Mouse (Mus musculus) MEL (cell line): ENCODE results near the gene S100a4. TPM values are rescaled to one million over a fixed set of nuclear protein-coding genes. Genes with fewer than 3 reads are reported as not detected.
A peak's percentile ranks its signal among the peaks of the same experiment; 100 is the strongest.

Experiments used
- DNase-seq: peaks from one replicate; pipeline ENCODE4 v3.0.0; 2011; ENCODE audit warnings: low read depth, low spot score
- H3K27ac ChIP-seq: 2 replicates; pipeline ENCODE4 v1.5.1; 2012; ENCODE audit warnings: low read depth, mild to moderate bottlenecking, control low read depth, low read length, moderate library complexity; ENCODE audit not compliant: control insufficient read depth
- H3K27me3 ChIP-seq, 2 experiments: fragments of 150-350 bp in 1 of 2; sonication (generic) in 1 of 2; 2 replicates each; pipeline ENCODE4 v1.6.1; 2012; ENCODE audit warnings: low read length in 2 of 2, mild to moderate bottlenecking in 2 of 2, improper control_type of control experiment in 1 of 2, moderate library complexity in 1 of 2; ENCODE audit not compliant: insufficient read depth in 2 of 2, control insufficient read depth in 1 of 2
- H3K36me3 ChIP-seq, 2 experiments: 2 replicates each; pipeline ENCODE4 v1.6.1; 2012 to 2014; ENCODE audit warnings: low read length in 2 of 2, improper control_type of control experiment in 1 of 2, inconsistent platforms in 1 of 2, mild to moderate bottlenecking in 1 of 2; ENCODE audit not compliant: insufficient read depth in 2 of 2, control insufficient read depth in 1 of 2
- H3K4me1 ChIP-seq, 2 experiments: fragments of 150-350 bp in 1 of 2; sonication (generic) in 1 of 2; 2 replicates each; pipeline ENCODE4 v1.6.1; 2012; ENCODE audit warnings: low read length in 2 of 2, improper control_type of control experiment in 1 of 2, mild to moderate bottlenecking in 1 of 2; ENCODE audit not compliant: insufficient read depth in 2 of 2, control insufficient read depth in 1 of 2
- H3K4me3 ChIP-seq, 2 experiments: fragments of 150-350 bp in 1 of 2; sonication (generic) in 1 of 2; 2 replicates each; pipeline ENCODE4 v1.5.1; 2012; ENCODE audit warnings: low read depth in 2 of 2, low read length in 2 of 2, mild to moderate bottlenecking in 2 of 2, moderate library complexity in 2 of 2, control low read depth in 1 of 2, improper control_type of control experiment in 1 of 2; ENCODE audit not compliant: control insufficient read depth in 1 of 2, insufficient read depth in 1 of 2
- H3K79me2 ChIP-seq: 2 replicates; pipeline ENCODE4 v1.6.1; 2012; ENCODE audit warnings: mild to moderate bottlenecking, low read length, moderate library complexity; ENCODE audit not compliant: control insufficient read depth, poor library complexity, insufficient read depth
- H3K9ac ChIP-seq: 2 replicates; pipeline ENCODE4 v1.6.1; 2012; ENCODE audit warnings: low read depth, mild to moderate bottlenecking, control low read depth, low read length, moderate library complexity; ENCODE audit not compliant: control insufficient read depth, poor library complexity, severe bottlenecking
- H3K9me3 ChIP-seq: fragments of 150-350 bp; sonication (generic); replicated peaks from 2 replicates; pipeline ENCODE4 v1.6.1; 2012; ENCODE audit warnings: mild to moderate bottlenecking, low read length, improper control_type of control experiment, moderate library complexity; ENCODE audit not compliant: insufficient read depth
- BHLHE40 ChIP-seq: IDR thresholded peaks from 2 replicates; pipeline ENCODE4 v1.6.1; 2012; ENCODE audit warnings: low read depth, mild to moderate bottlenecking, inconsistent platforms, low read length, improper control_type of control experiment, borderline replicate concordance
- CHD1 ChIP-seq: IDR thresholded peaks from 2 replicates; pipeline ENCODE4 v1.6.1; 2012; ENCODE audit warnings: low read depth, mild to moderate bottlenecking, inconsistent platforms, low read length, improper control_type of control experiment
- E2F4 ChIP-seq: IDR thresholded peaks from 2 replicates; pipeline ENCODE4 v1.6.1; 2011; ENCODE audit warnings: low read depth, low read length, improper control_type of control experiment, borderline replicate concordance
- ELF1 ChIP-seq: IDR thresholded peaks from 2 replicates; pipeline ENCODE4 v1.6.1; 2014; ENCODE audit warnings: low read depth, mild to moderate bottlenecking, inconsistent platforms, low read length, improper control_type of control experiment, moderate library complexity
- ETS1 ChIP-seq: IDR thresholded peaks from 2 replicates; pipeline ENCODE4 v1.6.1; 2012; ENCODE audit warnings: low read depth, mild to moderate bottlenecking, inconsistent platforms, low read length, improper control_type of control experiment, moderate library complexity
- HCFC1 ChIP-seq: IDR thresholded peaks from 2 replicates; pipeline ENCODE4 v1.6.1; 2012; ENCODE audit warnings: low read depth, mild to moderate bottlenecking, inconsistent platforms, low read length, improper control_type of control experiment, moderate library complexity
- JUND ChIP-seq: IDR thresholded peaks from 2 replicates; pipeline ENCODE4 v1.6.1; 2011; ENCODE audit warnings: low read depth, mild to moderate bottlenecking, improper control_type of control experiment, low read length
- MAX ChIP-seq: IDR thresholded peaks from 2 replicates; pipeline ENCODE4 v1.6.1; 2011; ENCODE audit warnings: low read length, improper control_type of control experiment
- MEF2A ChIP-seq: IDR thresholded peaks from 2 replicates; pipeline ENCODE4 v1.6.1; 2014; ENCODE audit warnings: low read depth, mild to moderate bottlenecking, inconsistent platforms, low read length, improper control_type of control experiment; ENCODE audit not compliant: poor library complexity, insufficient replicate concordance, severe bottlenecking; ENCODE audit errors: extremely low read depth
- NELFE ChIP-seq: IDR thresholded peaks from 2 replicates; pipeline ENCODE4 v1.6.1; 2011; ENCODE audit warnings: low read depth, low read length, improper control_type of control experiment
- POLR2AphosphoS2 ChIP-seq: IDR thresholded peaks from 2 replicates; pipeline ENCODE4 v1.6.1; 2011; ENCODE audit warnings: low read length, improper control_type of control experiment
- RAD21 ChIP-seq: IDR thresholded peaks from 2 replicates; pipeline ENCODE4 v1.6.1; 2011; ENCODE audit warnings: mild to moderate bottlenecking, low read depth, low read length, improper control_type of control experiment
- SIN3A ChIP-seq: IDR thresholded peaks from 2 replicates; pipeline ENCODE4 v1.6.1; 2012; ENCODE audit warnings: low read length, improper control_type of control experiment, inconsistent platforms
- SMC3 ChIP-seq: IDR thresholded peaks from 2 replicates; pipeline ENCODE4 v1.6.1; 2011; ENCODE audit warnings: low read depth, low read length, improper control_type of control experiment
- TBP ChIP-seq: IDR thresholded peaks from 2 replicates; pipeline ENCODE4 v1.8.0; 2011; ENCODE audit warnings: low read depth, low read length, improper control_type of control experiment
- USF1 ChIP-seq: IDR thresholded peaks from 2 replicates; pipeline ENCODE4 v1.6.1; 2014; ENCODE audit warnings: low read depth, mild to moderate bottlenecking, inconsistent platforms, low read length, improper control_type of control experiment, moderate library complexity
- ZC3H11A ChIP-seq: IDR thresholded peaks from 2 replicates; pipeline ENCODE4 v1.6.1; 2012; ENCODE audit warnings: low read depth, mild to moderate bottlenecking, inconsistent platforms, low read length, improper control_type of control experiment
- polyA plus RNA-seq, 2 experiments: library from polyadenylated mRNA; stranded (reverse) in 1 of 2; unstranded in 1 of 2; fragments of >175 nt in 1 of 2; fragments of >200 nt in 1 of 2; gene quantifications; 2 replicates each; pipeline versions ENCODE4 v1.2.1 to v1.2.4; 2012; ENCODE audit warnings: low replicate concordance in 2 of 2, low read depth in 1 of 2; ENCODE audit not compliant: insufficient read length in 2 of 2, insufficient read depth in 1 of 2, missing spikeins in 1 of 2
- total RNA-seq: library from RNA; depleted of rRNA; stranded (reverse); fragments of 300-350 nt; gene quantifications from 2 replicates; pipeline ENCODE4 v1.2.3, GENCODE M21; 2012

S100a4 gene
- total and polyA plus RNA-seq, 3 experiments = 0.73 to 2.3 TPM; not detected in 1

- Histone ChIP-seq H3K79me2 (no peaks in the 10 kb centered on the region), H3K9ac (no peak overlapping the region), H3K4me1 (no peaks in the 10 kb centered on the region), H3K27me3 (peaks cover 15 to 22% of the 10 kb centered on the region in 2 experiments), H3K9me3 (no peaks in the 10 kb centered on the region), H3K4me3 (no peak overlapping the region), H3K36me3 (no peaks in the 10 kb centered on the region), H3K27ac (no peak overlapping the region)
- TF ChIP-seq BHLHE40 (no peak), MAX (no peak), SIN3A (no peak), E2F4 (no peak), CHD1 (no peak), ZC3H11A (no peak), RAD21 (peak; percentile 3)
- DNase-seq = no peak
Observed at GRCm38 (mm10) chr3:90627807-90628206, 24.2 kb downstream of the S100a4 start.

DNA sequence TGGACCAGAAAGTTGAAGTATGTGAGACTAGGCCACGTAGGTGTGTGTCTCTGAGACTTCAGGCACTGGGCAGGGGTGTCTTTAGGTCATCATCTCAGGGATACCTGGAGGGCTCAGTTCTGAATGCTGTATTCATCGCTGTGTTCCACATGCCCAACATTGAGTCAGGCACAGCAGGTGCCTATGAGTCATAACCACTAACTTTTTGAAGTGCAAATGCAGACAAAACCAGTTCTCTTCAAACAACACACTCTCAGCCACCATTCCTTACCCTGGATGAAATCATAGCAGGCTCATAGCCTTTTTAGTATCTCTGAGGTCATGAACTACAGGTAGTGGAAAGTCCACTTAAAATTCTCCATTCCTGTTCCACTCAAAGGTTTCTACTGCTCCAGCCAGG lies 25.7 kb downstream of the S100a4 start:
- TF ChIP-seq MEF2A (no peak), USF1 (no peak), HCFC1 (no peak), SIN3A (no peak), ETS1 (no peak), ELF1 (no peak), JUND (no peak), POLR2AphosphoS2 (no peak), NELFE (no peak), SMC3 (no peak), TBP (no peak), BHLHE40 (no peak)
- no peaks in the 10 kb centered on the region for H3K79me2 ChIP-seq
- no peak overlapping the region for H3K4me3 ChIP-seq
- H3K27me3 ChIP-seq = peaks cover 13 to 18% of the 10 kb centered on the region in 2 experiments
- no peak for DNase-seq
- H3K9me3 ChIP-seq = no peaks in the 10 kb centered on the region
- no peaks in the 10 kb centered on the region for H3K36me3 ChIP-seq
- no peaks in the 10 kb centered on the region for H3K4me1 ChIP-seq
- H3K9ac ChIP-seq = no peak overlapping the region
- H3K27ac ChIP-seq = no peak overlapping the region
